Mouse (Mus musculus) ES-Bruce4 (cell line): ENCODE data around the gene Ier2. TPM values are rescaled to one million over a fixed set of nuclear protein-coding genes. Genes with fewer than 3 reads are reported as not detected.

ENCODE experiments used
- H3K27ac ChIP-seq: 2 replicates; pipeline ENCODE4 v1.5.1; 2012; ENCODE audit warnings: low read length, inconsistent platforms; ENCODE audit not compliant: insufficient read depth
- H3K27me3 ChIP-seq: 2 replicates; pipeline ENCODE4 v1.6.1; 2012; ENCODE audit warnings: mild to moderate bottlenecking, low read length, inconsistent platforms; ENCODE audit not compliant: control insufficient read depth, poor library complexity, insufficient read depth, severe bottlenecking
- H3K36me3 ChIP-seq: 2 replicates; pipeline ENCODE4 v1.6.1; 2012; ENCODE audit warnings: inconsistent platforms, mild to moderate bottlenecking, low read length, moderate library complexity; ENCODE audit not compliant: control insufficient read depth, poor library complexity, insufficient read depth, severe bottlenecking
- H3K4me1 ChIP-seq: one replicate; pipeline ENCODE4 v1.8.1; 2011; ENCODE audit warnings: low read length; ENCODE audit not compliant: control insufficient read depth, insufficient read depth
- H3K4me3 ChIP-seq: 2 replicates; pipeline ENCODE4 v1.5.1; 2011; ENCODE audit warnings: low read depth, mild to moderate bottlenecking, low read length
- H3K9ac ChIP-seq: 2 replicates; pipeline ENCODE4 v1.6.1; 2012; ENCODE audit warnings: low read depth, mild to moderate bottlenecking, inconsistent platforms; ENCODE audit not compliant: poor library complexity, severe bottlenecking
- H3K9me3 ChIP-seq: replicated peaks from 2 replicates; pipeline ENCODE4 v1.6.1; 2012; ENCODE audit warnings: mild to moderate bottlenecking, low read length, inconsistent platforms; ENCODE audit not compliant: control insufficient read depth, poor library complexity, insufficient read depth, severe bottlenecking
- CTCF ChIP-seq: IDR thresholded peaks from one replicate; pipeline ENCODE4 v1.8.1; 2011; ENCODE audit warnings: low read depth, low read length
- EP300 ChIP-seq: IDR thresholded peaks from 2 replicates; pipeline ENCODE4 v1.6.1; 2011; ENCODE audit warnings: low read depth, low read length; ENCODE audit not compliant: insufficient read depth
- POLR2A ChIP-seq: IDR thresholded peaks from one replicate; pipeline ENCODE4 v1.8.1; 2011; ENCODE audit warnings: low read length; ENCODE audit not compliant: insufficient read depth
- polyA plus RNA-seq: library from polyadenylated mRNA; stranded (reverse); fragments of >200 nt; gene quantifications from 2 replicates; pipeline ENCODE4 v1.2.4, GENCODE M21; 2011; ENCODE audit warnings: low read depth; ENCODE audit not compliant: missing spikeins, insufficient read depth, insufficient read length

Gene Ier2
- polyA plus RNA-seq, 1 experiment = 42.8 TPM

- H3K4me1 ChIP-seq = no peaks in the 10 kb centered on the region
These were observed 1.7 kb downstream of the Ier2 start for GRCm38 (mm10) chr8:84660819-84661457.

GRCm38 (mm10) chr8:84659936-84660818, 2.5 kb downstream of the Ier2 start:
- H3K36me3 ChIP-seq = peaks cover 19% of the 10 kb centered on the region
- no peaks in the 10 kb centered on the region for H3K27me3 ChIP-seq
- H3K4me3 ChIP-seq = peak overlapping the region; percentile 88
- peak overlapping the region; percentile 94 for H3K9ac ChIP-seq
- TF ChIP-seq EP300 = no peak
- TF ChIP-seq POLR2A = peak; percentile 48
- H3K27ac ChIP-seq = peak overlapping the region; percentile 99
- H3K4me1 ChIP-seq = no peaks in the 10 kb centered on the region
- H3K9me3 ChIP-seq = no peaks in the 10 kb centered on the region

More at GRCm38 (mm10) chr8:84660819-84661457, 1.7 kb downstream of the Ier2 start:
- H3K9me3 ChIP-seq = no peaks in the 10 kb centered on the region
- TF ChIP-seq EP300 (peak; percentile 82; the same call in 1 of the 2 replicates), POLR2A (no peak), CTCF (no peak)
- H3K27me3 ChIP-seq = no peaks in the 10 kb centered on the region
- H3K9ac ChIP-seq = peak overlapping the region; percentile 94
- H3K4me3 ChIP-seq = peak overlapping the region; percentile 88
- peak overlapping the region; percentile 99 for H3K27ac ChIP-seq
- H3K36me3 ChIP-seq = peaks cover 16% of the 10 kb centered on the region

- peaks cover 28% of the 10 kb centered on the region for H3K36me3 ChIP-seq
- H3K9ac ChIP-seq = peak overlapping the region; percentile 94; the same call in 1 of the 2 replicates
- H3K4me3 ChIP-seq = no peak overlapping the region
- no peak for TF ChIP-seq EP300
- TF ChIP-seq CTCF = no peak
- TF ChIP-seq POLR2A = no peak
- H3K9me3 ChIP-seq = no peaks in the 10 kb centered on the region
- H3K27ac ChIP-seq = peak overlapping the region; percentile 99
- H3K27me3 ChIP-seq = no peaks in the 10 kb centered on the region
- H3K4me1 ChIP-seq = no peaks in the 10 kb centered on the region
These were observed 3.7 kb downstream of the Ier2 start for GRCm38 (mm10) chr8:84658951-84659350.

- Histone ChIP-seq H3K27me3 (no peaks in the 10 kb centered on the region), H3K9ac (peak overlapping the region; percentile 98), H3K27ac (peak overlapping the region; percentile 97), H3K4me1 (no peaks in the 10 kb centered on the region), H3K9me3 (no peaks in the 10 kb centered on the region), H3K4me3 (no peak overlapping the region), H3K36me3 (peaks cover 28% of the 10 kb centered on the region)
- TF ChIP-seq POLR2A (no peak), CTCF (no peak)
These were observed 5.0 kb downstream of the Ier2 start for GRCm38 (mm10) chr8:84657680-84658079.

- Histone ChIP-seq H3K9me3 (no peaks in the 10 kb centered on the region), H3K4me1 (no peaks in the 10 kb centered on the region), H3K36me3 (peaks cover 28% of the 10 kb centered on the region), H3K27me3 (no peaks in the 10 kb centered on the region), H3K27ac (peak overlapping the region; percentile 97), H3K4me3 (peak overlapping the region; percentile 90), H3K9ac (peak overlapping the region; percentile 98)
- TF ChIP-seq EP300 = no peak
- TF ChIP-seq POLR2A = no peak
These were observed 5.4 kb downstream of the Ier2 start for GRCm38 (mm10) chr8:84657203-84657602.

GRCm38 (mm10) chr8:84656641-84657126, 6.0 kb downstream of the Ier2 start:
- peak; percentile 86 for TF ChIP-seq EP300
- no peak for TF ChIP-seq CTCF
- no peak for TF ChIP-seq POLR2A
- no peaks in the 10 kb centered on the region for H3K4me1 ChIP-seq

More at GRCm38 (mm10) chr8:84656641-84657126, 6.0 kb downstream of the Ier2 start:
- peak overlapping the region; percentile 90 for H3K4me3 ChIP-seq
- H3K36me3 ChIP-seq = peaks cover 25% of the 10 kb centered on the region
- peak overlapping the region; percentile 98 for H3K9ac ChIP-seq
- H3K27ac ChIP-seq = peak overlapping the region; percentile 97
- H3K9me3 ChIP-seq = no peaks in the 10 kb centered on the region
- no peaks in the 10 kb centered on the region for H3K27me3 ChIP-seq
